Mouse (Mus musculus): ENCODE results near the gene Ncoa3.

DNA sequence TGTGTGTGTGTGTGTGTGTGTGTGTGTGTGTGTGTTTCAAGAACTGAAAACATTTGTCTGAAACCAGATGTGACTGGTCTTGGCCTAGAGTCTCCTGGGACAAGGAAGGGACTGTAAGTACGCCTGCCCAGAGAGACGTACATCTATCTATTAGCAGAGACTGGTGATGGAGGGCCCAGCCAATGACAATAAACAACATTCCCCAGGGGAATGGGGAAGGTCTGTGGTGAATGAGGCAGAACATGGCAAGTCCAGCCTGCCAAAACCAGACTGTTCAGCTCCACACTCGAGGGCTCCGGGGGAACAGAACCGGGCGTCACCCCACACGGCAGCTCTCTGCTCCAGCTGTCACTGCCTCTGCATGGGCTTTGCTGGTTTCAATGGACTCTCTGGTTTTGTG, 110.5 kb downstream of the Ncoa3 start:
- TF ChIP-seq CTCF (IDR thresholded peaks at IDR 0.05; ENCODE audit: control insufficient read depth, insufficient read depth, insufficient read length) (no peak), USF1 (IDR thresholded peaks at IDR 0.05; ENCODE audit: low read depth) (no peak), MYOG (IDR thresholded peaks at IDR 0.05; ENCODE audit: control insufficient read depth, extremely low read depth, insufficient read length) (no peak), CEBPB (IDR thresholded peaks at IDR 0.05; ENCODE audit: low read depth) (no peak), MAX (IDR thresholded peaks at IDR 0.05) (peak; percentile 29), MYOD1 (IDR thresholded peaks at IDR 0.05; ENCODE audit: control insufficient read depth, insufficient read length, low read depth) (peak; percentile 39), FOSL1 (IDR thresholded peaks at IDR 0.05; ENCODE audit: insufficient read depth, low read length, poor library complexity, severe bottlenecking) (no peak)

All from C2C12 (cell line).